14 mouse cellular contexts compared by ENCODE assay signal in genomic region chr6:120820144-120820543, GRCm38 (mm10). TPM values are rescaled to one million over a fixed set of nuclear protein-coding genes. Genes with fewer than 3 reads are reported as not detected.
DNase-seq lines count a peak whose midpoint lies in the region; ATAC-seq lines count a peak whose summit lies in the region.
"Had no signal": no experiment of that assay in that cellular context is flagged by ENCODE, and none has a peak within 500 bp of the region (broad histone marks: within the 10 kb centered on the region; RNA-seq: fewer than 3 reads in every experiment).

No protein-coding gene starts in this region.

- WGBS in hindbrain, embryonic 13.5 days: 94% methylated on average over 5 of the region's 5 CpGs
- WGBS in hindbrain, embryonic 14.5 days: 95% methylated on average over 5 of the region's 5 CpGs

- H3K27me3 ChIP-seq in hindbrain, embryonic 13.5 days: no peaks in the 10 kb centered on the region
- H3K27me3 ChIP-seq in hindbrain, embryonic 14.5 days (ENCODE audit: control insufficient read depth, insufficient read depth, low read length): no peaks in the 10 kb centered on the region
- H3K27me3 ChIP-seq: heart, embryonic 12.5 days; limb, embryonic 12.5 days had no signal

- no peak for DNase-seq in hindbrain, embryonic 14.5 days (ENCODE audit: low spot score)
- peak; percentile 36 for DNase-seq in adrenal gland, postnatal 25 days
- DNase-seq in kidney, adult 8-10 months: peak; percentile 29 to 44
- peak; percentile 6 for DNase-seq in lung, postnatal 10 days
- DNase-seq in right cerebral cortex, postnatal 4 days: no peak
- DNase-seq in thymus, postnatal 25 days: no peak
- DNase-seq in ovary, postnatal 14 days (ENCODE audit: low spot score): no peak
- DNase-seq: cerebellum, adult 9-10 months; midbrain, embryonic 14.5 days had no signal

- H3K9ac ChIP-seq in hindbrain, embryonic 13.5 days: no peak overlapping the region
- H3K9ac ChIP-seq in hindbrain, embryonic 14.5 days: no peak overlapping the region
- H3K9ac ChIP-seq: heart, embryonic 12.5 days; limb, embryonic 12.5 days had no signal

- no peak for ATAC-seq in hindbrain, embryonic 13.5 days (ENCODE audit: low FRiP score)
- no peak for ATAC-seq in hindbrain, embryonic 14.5 days (ENCODE audit: low FRiP score)
- ATAC-seq: intestine, embryonic 16.5 days had no signal

- no peak overlapping the region for H3K4me3 ChIP-seq in hindbrain, embryonic 13.5 days
- H3K4me3 ChIP-seq in hindbrain, embryonic 14.5 days (replicated peaks; ENCODE audit: low read length): no peak overlapping the region
- H3K4me3 ChIP-seq: limb, embryonic 12.5 days had no signal

- peaks cover 24% of the 10 kb centered on the region for H3K36me3 ChIP-seq in hindbrain, embryonic 13.5 days
- H3K36me3 ChIP-seq in hindbrain, embryonic 14.5 days (replicated peaks; ENCODE audit: control insufficient read depth, insufficient read depth): peaks cover 19% of the 10 kb centered on the region

- H3K9me3 ChIP-seq in hindbrain, embryonic 13.5 days: no peaks in the 10 kb centered on the region
- H3K9me3 ChIP-seq in hindbrain, embryonic 14.5 days (ENCODE audit: control insufficient read depth, low read length): no peaks in the 10 kb centered on the region
- H3K9me3 ChIP-seq: limb, embryonic 12.5 days had no signal

- peaks cover 24% of the 10 kb centered on the region for H3K4me1 ChIP-seq in hindbrain, embryonic 13.5 days (replicated peaks)
- peaks cover 17% of the 10 kb centered on the region for H3K4me1 ChIP-seq in hindbrain, embryonic 14.5 days (replicated peaks; ENCODE audit: control insufficient read depth, insufficient read depth, low read length)

- H3K27ac ChIP-seq in hindbrain, embryonic 13.5 days: no peak overlapping the region
- no peak overlapping the region for H3K27ac ChIP-seq in hindbrain, embryonic 14.5 days
- H3K27ac ChIP-seq: forebrain, embryonic 10.5 days; limb, embryonic 12.5 days had no signal

- 0 out of 2 replicates have a peak overlapping the region, but pooled peaks have one; percentile 8 for H3K4me2 ChIP-seq in hindbrain, embryonic 13.5 days
- no peak overlapping the region for H3K4me2 ChIP-seq in hindbrain, embryonic 14.5 days (replicated peaks)

RNA-seq across cellular contexts. Expression of gene Atp6v1e1, which starts 2.4 kb away (rescaled TPM):
- polyA plus RNA-seq in hindbrain, embryonic 13.5 days (2015; fragmentation: Nextera tagmentation; extraction: Ambion mirVana): 255 and 262 TPM in 2 replicates
- 297 and 309 TPM in 2 replicates for polyA plus RNA-seq in hindbrain, embryonic 14.5 days (2014; fragmentation: Nextera tagmentation; extraction: Ambion mirVana)
- 469 and 476 TPM in 2 replicates for total RNA-seq in adrenal gland, postnatal 25 days (2021)

RNA-seq across cellular contexts. Expression of gene Bcl2l13, which starts 15.9 kb away (rescaled TPM):
- polyA plus RNA-seq in hindbrain, embryonic 13.5 days (2015; fragmentation: Nextera tagmentation; extraction: Ambion mirVana): 28.8 and 29.4 TPM in 2 replicates
- polyA plus RNA-seq in hindbrain, embryonic 14.5 days (2014; fragmentation: Nextera tagmentation; extraction: Ambion mirVana): 28.2 and 28.7 TPM in 2 replicates
- 56.4 and 66.0 TPM in 2 replicates for total RNA-seq in adrenal gland, postnatal 25 days (2021)

RNA-seq across cellular contexts. Expression of gene Slc25a18, which starts 46.8 kb away (rescaled TPM):
- 6.9 and 7.9 TPM in 2 replicates for polyA plus RNA-seq in hindbrain, embryonic 13.5 days (2015; fragmentation: Nextera tagmentation; extraction: Ambion mirVana)
- polyA plus RNA-seq in hindbrain, embryonic 14.5 days (2014; fragmentation: Nextera tagmentation; extraction: Ambion mirVana): 17.8 and 22.1 TPM in 2 replicates
- 0.33 TPM in 1 of 2 replicates, not detected in the other for total RNA-seq in adrenal gland, postnatal 25 days (2021)
- polyA plus RNA-seq: intestine, embryonic 16.5 days; limb, embryonic 12.5 days had no signal

Comparison
In these comparisons a context has a peak if more than half of its experiments do, and no peak if none do; other contexts are left out.
1. DNase-seq: peak in adrenal gland, postnatal 25 days (single experiment), kidney, adult 8-10 months (2 of 2) and lung, postnatal 10 days (single experiment); none in hindbrain, embryonic 14.5 days (single experiment), right cerebral cortex, postnatal 4 days (single experiment), thymus, postnatal 25 days (single experiment) and ovary, postnatal 14 days (single experiment).